Mouse (Mus musculus) adrenal gland, adult (tissue): ENCODE results near the gene 4930544D05Rik.
A peak's percentile ranks its signal among the peaks of the same experiment; 100 is the strongest.
"Not testable (repeated sequence)": the region's sequence is repeated elsewhere in the genome, so short reads cannot be mapped to it uniquely, and the experiment has no call there.

Experiments used
- DNase-seq, 2 experiments: peaks; one replicate each; pipeline ENCODE4 v3.0.0; 2022 to 2023; ENCODE audit warnings: low spot score in 1 of 2; ENCODE audit not compliant: inconsistent age in 2 of 2

The 4930544D05Rik gene

DNA sequence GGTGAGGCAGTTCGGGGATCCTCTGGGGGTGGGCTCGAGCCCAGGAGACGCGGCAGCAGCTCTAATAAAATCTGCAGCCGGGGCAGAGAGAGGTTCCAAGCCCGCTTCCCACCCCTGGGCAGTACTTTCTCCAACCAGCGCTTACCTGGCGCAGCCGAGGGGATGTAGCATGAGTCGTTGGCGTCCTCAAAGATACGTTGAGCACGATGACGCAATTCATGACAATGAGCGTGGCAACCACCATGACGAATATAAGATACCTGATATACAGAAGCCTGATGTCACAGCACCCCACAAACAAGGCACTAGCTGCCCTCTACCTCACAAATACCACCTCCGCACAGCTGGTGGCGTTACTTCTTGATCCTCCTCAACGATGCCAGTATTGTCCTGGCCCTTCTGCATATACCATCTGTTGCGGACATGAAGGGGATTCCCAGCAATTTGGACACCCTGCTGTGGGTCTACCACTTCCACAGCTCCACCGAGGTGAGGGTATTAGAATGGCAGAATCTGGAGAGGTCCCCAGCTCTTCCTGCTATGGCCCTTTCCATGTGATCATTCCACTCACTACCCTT lies at the start of gene 4930544D05Rik:
TSS of gene 4930544D05Rik (plus strand) at position 333 of the 578 bp plus-strand sequence.
- DNase-seq: no peak

GRCm38 (mm10) chr11:70566586-70566985 lies 49.1 kb upstream of the 4930544D05Rik start:
- no peak for DNase-seq

GRCm38 (mm10) chr11:70570614-70571013 lies 45.0 kb upstream of the 4930544D05Rik start:
- not testable (repeated sequence) for DNase-seq

GRCm38 (mm10) chr11:70571641-70572040 lies 44.0 kb upstream of the 4930544D05Rik start:
- DNase-seq: no peak

GRCm38 (mm10) chr11:70572348-70572902 lies 43.2 kb upstream of the 4930544D05Rik start:
- no peak for DNase-seq

- no peak for DNase-seq
Observed at GRCm38 (mm10) chr11:70573872-70574271, 41.8 kb upstream of the 4930544D05Rik start.

GRCm38 (mm10) chr11:70577201-70577600 lies 38.4 kb upstream of the 4930544D05Rik start:
- no peak for DNase-seq

- DNase-seq: no peak
Observed at GRCm38 (mm10) chr11:70578962-70579361, 36.7 kb upstream of the 4930544D05Rik start.

DNA sequence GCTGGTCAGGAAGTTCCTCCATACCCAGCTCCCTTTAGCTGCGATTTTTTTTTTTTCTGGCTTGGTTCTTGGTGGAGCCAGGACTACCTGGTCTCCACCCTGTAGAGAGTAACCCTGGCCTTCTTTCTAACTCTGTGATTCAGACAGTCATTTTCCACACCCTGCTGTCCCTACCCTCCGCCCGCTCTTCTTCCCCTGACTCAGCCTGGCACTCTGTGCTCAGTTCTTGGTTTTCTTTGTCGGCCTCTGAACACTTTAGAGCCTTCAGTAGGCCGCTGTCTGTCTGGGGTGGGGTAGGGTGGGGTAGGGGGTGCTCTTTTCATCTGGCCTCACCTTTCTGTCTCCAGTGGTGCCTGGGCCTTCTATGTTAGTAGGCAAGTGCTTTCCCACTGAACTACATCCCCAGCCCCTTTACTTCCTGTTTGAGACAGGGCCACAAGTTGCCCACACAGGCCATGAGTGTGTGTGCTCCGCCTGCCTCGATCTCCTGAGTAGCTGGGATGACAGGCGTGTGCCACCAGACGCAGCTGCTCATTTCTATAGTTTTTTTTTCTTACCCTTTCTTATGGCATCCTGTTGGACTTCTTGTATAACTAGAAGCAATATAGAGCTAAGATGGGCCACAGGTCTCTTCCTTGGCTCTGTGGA lies 35.8 kb upstream of the 4930544D05Rik start:
- peak in 1 of 2 experiments; percentile 63 for DNase-seq

GRCm38 (mm10) chr11:70580358-70580720 lies 35.3 kb upstream of the 4930544D05Rik start:
- DNase-seq: no peak

- DNase-seq: no peak
Observed at GRCm38 (mm10) chr11:70580921-70581320, 34.7 kb upstream of the 4930544D05Rik start.

DNA sequence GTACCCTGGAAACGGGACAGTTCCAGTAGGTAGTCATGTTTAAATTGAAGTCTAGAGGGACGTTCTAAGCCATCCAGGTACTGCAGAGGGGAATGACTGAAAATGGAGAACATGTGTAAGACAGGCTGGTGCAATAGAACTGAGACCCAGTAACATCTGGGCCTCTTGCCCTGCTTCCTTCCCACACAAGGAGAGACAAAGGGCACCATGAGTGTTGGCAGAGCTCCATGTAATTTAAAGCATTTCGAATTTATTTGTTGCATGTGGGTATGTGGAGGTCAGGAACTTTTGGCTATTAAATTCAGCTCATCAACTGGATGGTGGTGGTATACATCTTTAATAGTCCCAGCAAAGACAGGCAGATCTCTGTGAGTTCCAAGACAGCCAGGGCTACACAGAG lies 33.5 kb upstream of the 4930544D05Rik start:
- DNase-seq: no peak

DNA sequence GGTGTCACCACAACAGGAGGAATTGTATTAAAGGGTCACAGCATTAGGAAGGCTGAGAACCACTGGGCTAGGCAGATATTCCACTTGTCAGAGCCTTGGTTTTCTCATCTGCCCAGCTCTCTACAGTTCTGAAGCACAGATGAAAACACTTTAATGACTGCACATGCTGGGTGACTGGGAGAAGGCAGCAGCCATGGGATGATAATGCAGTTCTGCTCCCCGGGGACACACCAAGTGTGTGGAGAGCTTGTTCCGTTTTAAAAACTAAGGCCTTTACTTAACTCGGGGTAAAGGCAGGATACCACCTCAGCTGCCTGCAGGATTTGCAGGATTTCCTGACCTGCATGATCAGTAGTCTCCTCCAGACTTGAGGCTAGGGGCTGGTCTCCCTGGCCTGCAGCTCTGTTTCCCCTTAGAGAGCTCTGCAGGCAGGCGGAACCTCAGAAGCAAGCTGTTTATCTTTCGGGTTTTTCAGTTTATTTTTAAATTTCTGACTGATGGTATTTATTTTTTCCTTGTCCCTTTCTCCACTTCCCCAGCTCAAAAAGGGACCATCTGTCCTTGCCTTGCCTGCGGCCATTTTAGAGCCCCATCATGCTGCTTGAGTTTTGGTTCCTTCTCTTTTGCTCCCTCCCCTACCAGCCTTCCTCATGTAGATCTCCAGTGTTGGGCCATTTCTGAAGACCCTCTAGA lies 32.5 kb upstream of the 4930544D05Rik start:
- no peak for DNase-seq

DNA sequence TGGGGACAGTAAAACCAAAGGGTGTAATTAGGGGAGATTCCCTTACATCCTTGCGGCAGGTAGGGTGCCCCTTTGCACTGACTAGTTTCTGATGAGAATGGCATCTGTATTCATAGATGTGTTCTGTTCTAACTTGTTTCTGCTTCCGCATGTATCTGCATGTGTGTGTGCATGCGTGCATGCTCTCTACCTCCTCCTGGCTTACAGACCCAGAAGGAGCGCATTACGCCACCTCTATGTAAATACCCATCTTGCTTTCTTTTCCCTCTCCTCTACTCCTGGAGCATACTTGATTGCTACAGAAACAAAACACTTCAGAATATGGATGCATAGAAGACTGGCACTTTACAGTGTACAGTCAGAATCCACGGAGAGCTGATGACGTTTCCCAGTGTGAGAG lies 31.9 kb upstream of the 4930544D05Rik start:
- no peak for DNase-seq

- DNase-seq: peak; percentile 57 to 65
Observed at GRCm38 (mm10) chr11:70585457-70585856, 30.2 kb upstream of the 4930544D05Rik start.

DNA sequence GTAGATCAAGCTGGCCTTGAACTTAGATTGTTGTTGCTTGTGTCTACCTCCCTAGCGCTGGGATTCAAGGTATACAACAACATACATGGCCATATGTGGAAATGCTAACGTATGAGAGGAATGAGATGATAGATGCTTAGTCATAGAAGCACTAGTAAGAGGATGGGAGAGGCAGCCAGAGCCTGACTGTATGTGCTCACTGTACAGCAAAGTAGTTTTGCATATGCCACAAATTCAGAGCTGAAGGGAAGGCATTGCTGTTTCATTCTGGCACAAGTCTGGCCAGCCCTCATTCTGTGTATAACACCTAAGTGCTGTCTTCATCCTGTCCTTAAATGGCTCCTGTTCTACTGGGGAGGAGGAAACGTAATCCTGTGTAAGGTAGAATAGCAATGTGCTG lies 29.4 kb upstream of the 4930544D05Rik start:
- no peak for DNase-seq

DNA sequence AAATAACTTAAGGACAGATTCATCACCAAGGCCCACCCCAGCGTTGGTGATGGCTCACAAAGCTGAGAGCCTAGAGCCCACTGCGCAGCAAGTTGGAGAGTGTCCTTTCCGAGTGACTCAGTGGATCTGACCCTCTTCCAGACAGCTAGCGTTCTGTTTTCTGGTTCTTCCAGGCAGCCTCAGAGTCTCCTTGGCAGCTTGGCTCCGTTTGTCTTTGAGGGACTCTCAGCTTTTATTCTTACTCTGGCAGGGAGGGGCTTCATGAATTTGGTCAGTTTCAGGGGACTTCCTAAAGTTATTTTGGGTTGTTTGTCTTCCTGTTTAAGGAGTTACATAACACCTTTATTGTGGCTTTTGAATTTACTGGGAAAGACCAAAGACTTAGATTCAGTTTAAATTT lies 28.7 kb upstream of the 4930544D05Rik start:
- no peak for DNase-seq

DNA sequence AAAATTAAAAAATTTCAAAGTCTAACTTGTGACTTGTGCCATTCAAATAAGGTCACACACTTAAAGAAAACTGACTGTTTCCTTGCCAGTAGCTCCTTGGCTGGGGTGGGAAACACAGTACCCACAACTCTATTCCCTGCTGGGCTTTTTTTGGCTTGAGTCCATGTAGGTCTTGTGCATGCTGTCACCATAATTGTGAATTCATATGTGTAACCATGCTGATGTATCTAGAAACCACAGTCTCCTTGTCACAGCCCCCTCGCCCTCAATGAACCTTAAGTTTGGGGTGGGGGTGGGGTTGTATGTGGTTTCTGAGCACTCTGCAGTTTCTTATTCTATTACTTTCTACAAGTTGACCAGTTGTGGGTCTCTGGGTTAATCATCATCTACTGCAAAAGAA lies 23.9 kb upstream of the 4930544D05Rik start:
- no peak for DNase-seq

DNA sequence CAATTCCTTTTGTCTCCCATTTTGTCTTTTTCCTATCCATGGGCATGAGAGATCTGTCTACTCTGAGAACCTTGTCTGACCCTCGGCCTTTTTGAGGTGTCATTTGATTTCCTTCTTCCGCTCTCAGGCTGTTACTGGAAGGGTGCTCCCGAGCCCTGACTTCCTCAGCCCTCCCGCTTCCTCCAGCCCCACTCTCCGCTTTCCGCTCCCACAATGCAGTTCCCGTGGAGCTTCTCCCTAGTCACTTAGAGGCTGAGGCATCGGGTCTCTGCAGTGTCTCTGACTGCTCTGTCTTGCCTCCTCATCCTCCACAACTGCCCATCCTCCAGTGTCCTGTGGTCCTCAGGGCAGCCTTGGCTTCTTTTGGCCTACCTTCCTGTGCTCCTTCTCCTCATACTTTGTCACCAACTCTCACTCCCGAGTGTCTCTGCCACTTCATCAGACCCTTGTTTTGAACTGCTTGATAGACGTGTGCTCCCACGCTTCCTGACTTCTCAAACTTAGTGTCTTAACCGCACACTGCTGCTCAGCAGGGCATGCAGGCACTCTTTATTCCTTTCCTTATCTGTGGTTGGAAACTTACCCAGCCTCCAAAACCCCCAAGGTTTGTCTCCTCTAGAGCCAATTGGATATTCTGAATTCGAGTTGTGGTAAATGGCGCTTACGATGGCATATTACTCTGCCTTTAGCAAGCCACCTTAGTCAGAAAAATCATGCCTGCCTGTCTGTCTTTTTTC lies 21.2 kb upstream of the 4930544D05Rik start:
- peak; percentile 39 to 67 for DNase-seq

GRCm38 (mm10) chr11:70595638-70596037 lies 20.0 kb upstream of the 4930544D05Rik start:
- no peak for DNase-seq

GRCm38 (mm10) chr11:70596094-70596493 lies 19.6 kb upstream of the 4930544D05Rik start:
- no peak for DNase-seq
